Mouse (Mus musculus) spleen, adult 2 months (tissue): ENCODE measurements around the gene Pdxdc1. TPM values are rescaled to one million over a fixed set of nuclear protein-coding genes. Genes with fewer than 3 reads are reported as not detected.
A peak's percentile ranks its signal among the peaks of the same experiment; 100 is the strongest.

ENCODE experiments used
- DNase-seq, 2 experiments: peaks; one replicate each; pipeline versions ENCODE4 v3.0.0 to v3.0.0-alpha.2; 2012 to 2021; ENCODE audit warnings: low spot score in 2 of 2, low read depth in 1 of 2
- H3K27ac ChIP-seq: fragments of 200-500 bp; 2 replicates; pipeline ENCODE4 v1.5.1; 2012; ENCODE audit warnings: low read length, inconsistent platforms; ENCODE audit not compliant: insufficient read depth
- H3K27me3 ChIP-seq: fragments of 200-500 bp; 2 replicates; pipeline ENCODE4 v1.6.1; 2012; ENCODE audit warnings: mild to moderate bottlenecking, moderate library complexity, low read length, inconsistent platforms; ENCODE audit not compliant: control insufficient read depth, insufficient read depth
- H3K36me3 ChIP-seq: fragments of 200-500 bp; 2 replicates; pipeline ENCODE4 v1.6.1; 2012; ENCODE audit warnings: mild to moderate bottlenecking, low read length, inconsistent platforms; ENCODE audit not compliant: control insufficient read depth, insufficient read depth
- H3K4me1 ChIP-seq: fragments of 200-500 bp; 2 replicates; pipeline ENCODE4 v1.6.1; 2011; ENCODE audit warnings: inconsistent platforms; ENCODE audit not compliant: control insufficient read depth, insufficient read depth, insufficient read length
- H3K4me3 ChIP-seq: fragments of 200-500 bp; 2 replicates; pipeline ENCODE4 v1.5.1; 2011; ENCODE audit warnings: mild to moderate bottlenecking, inconsistent platforms; ENCODE audit not compliant: insufficient read depth, insufficient read length; ENCODE audit errors: extremely low read depth
- CTCF ChIP-seq: fragments of 200-500 bp; IDR thresholded peaks from 2 replicates; pipeline ENCODE4 v1.5.1; 2011; ENCODE audit warnings: mild to moderate bottlenecking, inconsistent platforms; ENCODE audit not compliant: insufficient read depth, insufficient read length, insufficient replicate concordance; ENCODE audit errors: extremely low read depth
- POLR2A ChIP-seq: fragments of 200-500 bp; IDR thresholded peaks from 2 replicates; pipeline ENCODE4 v1.6.1; 2011; ENCODE audit warnings: low read depth, low read length, inconsistent platforms
- WGBS: fragments of 180-500 bp; shearing (Covaris S2); methylation state at CpG from one replicate; pipeline ENCODE4 v1.1.7; 2018; 5-methylcytosine and 5-hydroxymethylcytosine counted together
- polyA plus RNA-seq: library from polyadenylated mRNA; depleted of rRNA; stranded (reverse); fragments of >200 nt; gene quantifications from 2 replicates; pipeline ENCODE4 v1.2.3, GENCODE M21; 2012; rRNA removed

Pdxdc1 gene
- polyA plus RNA-seq: 29.9 and 34.7 TPM in 2 replicates

- Histone ChIP-seq H3K36me3 (no peaks in the 10 kb centered on the region), H3K4me3 (peak within 1 kb of the TSS; percentile 97), H3K27ac (peak within 1 kb of the TSS; percentile 87), H3K4me1 (peaks cover 6% of the 10 kb centered on the region), H3K27me3 (no peaks in the 10 kb centered on the region)
- DNase-seq: peak; percentile 90 to 95
- WGBS: under 1% methylated on average over 54 of the region's 57 CpGs
- TF ChIP-seq CTCF: no peak
- TF ChIP-seq POLR2A: peak; percentile 3; the same call in 1 of the 2 replicates
Measured at GRCm38 (mm10) chr16:13902888-13903483, at the start of gene Pdxdc1, which contains the start of gene Mpv17l. Gene Pdxdc1, minus strand, starts transcription at chr16:13903131. Gene Mpv17l, plus strand, starts transcription at chr16:13903161.

GRCm38 (mm10) chr16:13951245-13951644 lies 48.3 kb upstream of the Pdxdc1 start:
- TF ChIP-seq POLR2A: no peak
- TF ChIP-seq CTCF: no peak
- no peak for DNase-seq
- WGBS: 85% methylated on average over 3 of the region's 3 CpGs

GRCm38 (mm10) chr16:13946306-13946705 lies 43.4 kb upstream of the Pdxdc1 start:
- peaks cover 3% of the 10 kb centered on the region for H3K4me1 ChIP-seq
- TF ChIP-seq CTCF (no peak), POLR2A (no peak)
- no peak for DNase-seq
- WGBS: 94% methylated on average over 1 of the region's 1 CpGs
- H3K27ac ChIP-seq: no peak overlapping the region
- no peaks in the 10 kb centered on the region for H3K27me3 ChIP-seq
- no peaks in the 10 kb centered on the region for H3K36me3 ChIP-seq
- no peak overlapping the region for H3K4me3 ChIP-seq

More at GRCm38 (mm10) chr16:13951245-13951644, 48.3 kb upstream of the Pdxdc1 start:
- H3K27me3 ChIP-seq: no peaks in the 10 kb centered on the region
- H3K36me3 ChIP-seq: no peaks in the 10 kb centered on the region
- H3K27ac ChIP-seq: no peak overlapping the region
- no peak overlapping the region for H3K4me3 ChIP-seq
- H3K4me1 ChIP-seq: no peaks in the 10 kb centered on the region

GRCm38 (mm10) chr16:13945153-13945552 lies 42.2 kb upstream of the Pdxdc1 start:
- 83% methylated on average over 4 of the region's 4 CpGs for WGBS
- Histone ChIP-seq H3K27me3 (peaks cover 6% of the 10 kb centered on the region), H3K4me1 (peaks cover 8% of the 10 kb centered on the region)

GRCm38 (mm10) chr16:13944752-13945151 lies 41.8 kb upstream of the Pdxdc1 start:
- Histone ChIP-seq H3K4me3 (no peak overlapping the region), H3K4me1 (peaks cover 8% of the 10 kb centered on the region), H3K27ac (no peak overlapping the region), H3K27me3 (peaks cover 6% of the 10 kb centered on the region), H3K36me3 (no peaks in the 10 kb centered on the region)
- TF ChIP-seq CTCF: no peak
- no peak for TF ChIP-seq POLR2A
- 83% methylated on average over 5 of the region's 5 CpGs for WGBS
- DNase-seq: no peak

More at GRCm38 (mm10) chr16:13945153-13945552, 42.2 kb upstream of the Pdxdc1 start:
- H3K36me3 ChIP-seq: no peaks in the 10 kb centered on the region
- no peak overlapping the region for H3K27ac ChIP-seq
- TF ChIP-seq CTCF (no peak), POLR2A (no peak)
- no peak overlapping the region for H3K4me3 ChIP-seq
- no peak for DNase-seq

- Histone ChIP-seq H3K36me3 (no peaks in the 10 kb centered on the region), H3K4me3 (no peak overlapping the region), H3K27ac (no peak overlapping the region), H3K27me3 (peaks cover 6% of the 10 kb centered on the region), H3K4me1 (peaks cover 8% of the 10 kb centered on the region)
- 6% methylated on average over 4 of the region's 4 CpGs for WGBS
- no peak for DNase-seq
- TF ChIP-seq CTCF (no peak), POLR2A (no peak)
Measured at GRCm38 (mm10) chr16:13944178-13944577, 41.2 kb upstream of the Pdxdc1 start.

GRCm38 (mm10) chr16:13940847-13941395 lies 38.0 kb upstream of the Pdxdc1 start:
- no peak for DNase-seq
- Histone ChIP-seq H3K4me3 (peak overlapping the region; percentile 17; the same call in 1 of the 2 replicates), H3K4me1 (peaks cover 8% of the 10 kb centered on the region), H3K27me3 (peaks cover 6% of the 10 kb centered on the region), H3K27ac (no peak overlapping the region), H3K36me3 (no peaks in the 10 kb centered on the region)
- TF ChIP-seq POLR2A (no peak), CTCF (no peak)
- WGBS: 7% methylated on average over 34 of the region's 34 CpGs
